Mouse (Mus musculus): ENCODE results near the gene Flt1. TPM values are rescaled to one million over a fixed set of nuclear protein-coding genes. Genes with fewer than 3 reads are reported as not detected.
"Not testable (repeated sequence)": the region's sequence is repeated elsewhere in the genome, so short reads cannot be mapped to it uniquely, and the experiment has no call there.

Flt1 gene
- polyA plus RNA-seq, 1 experiment from 2014 or later, result 11.5 TPM

GRCm38 (mm10) chr5:147626944-147627343 is 98.9 kb downstream of the Flt1 start:
- H3K36me3 ChIP-seq (ENCODE audit: control insufficient read depth, insufficient read depth, low read length), result no peaks in the 10 kb centered on the region
- H3K4me3 ChIP-seq (ENCODE audit: low read depth, low read length), result no peak overlapping the region
- no peak overlapping the region for H3K27ac ChIP-seq (ENCODE audit: low read length)
- WGBS, result 62% methylated on average over 2 of the region's 2 CpGs
- H3K4me2 ChIP-seq (replicated peaks; ENCODE audit: low read depth, low read length), result no peak overlapping the region
- no peak overlapping the region for H3K9ac ChIP-seq (replicated peaks; ENCODE audit: low read depth, low read length)
- no peaks in the 10 kb centered on the region for H3K27me3 ChIP-seq (ENCODE audit: control insufficient read depth, insufficient read depth, low read length)
- no peaks in the 10 kb centered on the region for H3K4me1 ChIP-seq (ENCODE audit: control insufficient read depth, insufficient read depth, low read length)
- H3K9me3 ChIP-seq (ENCODE audit: control insufficient read depth, low read depth, low read length), result no peaks in the 10 kb centered on the region
- no peak for ATAC-seq (ENCODE audit: insufficient number of reproducible peaks, insufficient read depth, low FRiP score, low read depth)

GRCm38 (mm10) chr5:147623747-147624146 is 102.1 kb downstream of the Flt1 start:
- peak; percentile 61; the same call in 1 of the 2 replicates for ATAC-seq (ENCODE audit: insufficient number of reproducible peaks, insufficient read depth, low FRiP score, low read depth)
- no peak overlapping the region for H3K4me2 ChIP-seq (replicated peaks; ENCODE audit: low read depth, low read length)

GRCm38 (mm10) chr5:147620178-147620577 is 105.6 kb downstream of the Flt1 start:
- H3K27ac ChIP-seq (ENCODE audit: low read length), result no peak overlapping the region

More at GRCm38 (mm10) chr5:147623747-147624146, 102.1 kb downstream of the Flt1 start:
- H3K27me3 ChIP-seq (ENCODE audit: control insufficient read depth, insufficient read depth, low read length), result no peaks in the 10 kb centered on the region
- H3K4me1 ChIP-seq (ENCODE audit: control insufficient read depth, insufficient read depth, low read length), result no peaks in the 10 kb centered on the region
- H3K9me3 ChIP-seq (ENCODE audit: control insufficient read depth, low read depth, low read length), result no peaks in the 10 kb centered on the region
- no peaks in the 10 kb centered on the region for H3K36me3 ChIP-seq (ENCODE audit: control insufficient read depth, insufficient read depth, low read length)
- H3K4me3 ChIP-seq (ENCODE audit: low read depth, low read length), result no peak overlapping the region
- WGBS, result 50% methylated on average over 10 of the region's 10 CpGs
- no peak overlapping the region for H3K9ac ChIP-seq (replicated peaks; ENCODE audit: low read depth, low read length)
- no peak overlapping the region for H3K27ac ChIP-seq (ENCODE audit: low read length)

GRCm38 (mm10) chr5:147618243-147618642 is 107.6 kb downstream of the Flt1 start:
- Histone ChIP-seq H3K27me3 (ENCODE audit: control insufficient read depth, insufficient read depth, low read length) (no peaks in the 10 kb centered on the region), H3K9me3 (ENCODE audit: control insufficient read depth, low read depth, low read length) (no peaks in the 10 kb centered on the region), H3K4me1 (ENCODE audit: control insufficient read depth, insufficient read depth, low read length) (no peaks in the 10 kb centered on the region), H3K4me2 (replicated peaks; ENCODE audit: low read depth, low read length) (no peak overlapping the region), H3K4me3 (ENCODE audit: low read depth, low read length) (no peak overlapping the region), H3K36me3 (ENCODE audit: control insufficient read depth, insufficient read depth, low read length) (no peaks in the 10 kb centered on the region), H3K9ac (replicated peaks; ENCODE audit: low read depth, low read length) (no peak overlapping the region), H3K27ac (ENCODE audit: low read length) (no peak overlapping the region)
- WGBS, result 79% methylated on average over 10 of the region's 10 CpGs
- ATAC-seq (ENCODE audit: insufficient number of reproducible peaks, insufficient read depth, low FRiP score, low read depth), result no peak

More at GRCm38 (mm10) chr5:147620178-147620577, 105.6 kb downstream of the Flt1 start:
- no peak overlapping the region for H3K4me3 ChIP-seq (ENCODE audit: low read depth, low read length)
- H3K36me3 ChIP-seq (ENCODE audit: control insufficient read depth, insufficient read depth, low read length), result no peaks in the 10 kb centered on the region
- no peaks in the 10 kb centered on the region for H3K9me3 ChIP-seq (ENCODE audit: control insufficient read depth, low read depth, low read length)
- no peak overlapping the region for H3K9ac ChIP-seq (replicated peaks; ENCODE audit: low read depth, low read length)
- ATAC-seq (ENCODE audit: insufficient number of reproducible peaks, insufficient read depth, low FRiP score, low read depth), result no peak
- H3K4me2 ChIP-seq (replicated peaks; ENCODE audit: low read depth, low read length), result no peak overlapping the region
- H3K27me3 ChIP-seq (ENCODE audit: control insufficient read depth, insufficient read depth, low read length), result no peaks in the 10 kb centered on the region
- WGBS, result 4% methylated on average over 2 of the region's 2 CpGs
- H3K4me1 ChIP-seq (ENCODE audit: control insufficient read depth, insufficient read depth, low read length), result no peaks in the 10 kb centered on the region

- H3K4me1 ChIP-seq (ENCODE audit: control insufficient read depth, insufficient read depth, low read length), result no peaks in the 10 kb centered on the region
- 63% methylated on average over 3 of the region's 3 CpGs for WGBS
- no peak overlapping the region for H3K4me3 ChIP-seq (ENCODE audit: low read depth, low read length)
- no peak overlapping the region for H3K9ac ChIP-seq (replicated peaks; ENCODE audit: low read depth, low read length)
- H3K36me3 ChIP-seq (ENCODE audit: control insufficient read depth, insufficient read depth, low read length), result no peaks in the 10 kb centered on the region
- ATAC-seq (ENCODE audit: insufficient number of reproducible peaks, insufficient read depth, low FRiP score, low read depth), result no peak
- H3K4me2 ChIP-seq (replicated peaks; ENCODE audit: low read depth, low read length), result no peak overlapping the region
- no peaks in the 10 kb centered on the region for H3K9me3 ChIP-seq (ENCODE audit: control insufficient read depth, low read depth, low read length)
- H3K27ac ChIP-seq (ENCODE audit: low read length), result no peak overlapping the region
- no peaks in the 10 kb centered on the region for H3K27me3 ChIP-seq (ENCODE audit: control insufficient read depth, insufficient read depth, low read length)
Observed at GRCm38 (mm10) chr5:147616450-147616849, 109.4 kb downstream of the Flt1 start.

- no peak overlapping the region for H3K4me2 ChIP-seq (replicated peaks; ENCODE audit: low read depth, low read length)
Observed at GRCm38 (mm10) chr5:147614659-147615058, 111.2 kb downstream of the Flt1 start.

GRCm38 (mm10) chr5:147611348-147611747 is 114.5 kb downstream of the Flt1 start:
- not testable (repeated sequence) for H3K4me2 ChIP-seq (replicated peaks; ENCODE audit: low read depth, low read length); H3K4me3 ChIP-seq (ENCODE audit: low read depth, low read length); H3K9me3 ChIP-seq (ENCODE audit: control insufficient read depth, low read depth, low read length); H3K4me1 ChIP-seq (ENCODE audit: control insufficient read depth, insufficient read depth, low read length); H3K27me3 ChIP-seq (ENCODE audit: control insufficient read depth, insufficient read depth, low read length); ATAC-seq (ENCODE audit: insufficient number of reproducible peaks, insufficient read depth, low FRiP score, low read depth); H3K27ac ChIP-seq (ENCODE audit: low read length); H3K9ac ChIP-seq (replicated peaks; ENCODE audit: low read depth, low read length); H3K36me3 ChIP-seq (ENCODE audit: control insufficient read depth, insufficient read depth, low read length)
- 85% methylated on average over 3 of the region's 3 CpGs for whole genome bisulfite sequencing

More at GRCm38 (mm10) chr5:147614659-147615058, 111.2 kb downstream of the Flt1 start:
- no peaks in the 10 kb centered on the region for H3K36me3 ChIP-seq (ENCODE audit: control insufficient read depth, insufficient read depth, low read length)
- H3K4me1 ChIP-seq (ENCODE audit: control insufficient read depth, insufficient read depth, low read length), result no peaks in the 10 kb centered on the region
- no peak overlapping the region for H3K27ac ChIP-seq (ENCODE audit: low read length)
- no peak for ATAC-seq (ENCODE audit: insufficient number of reproducible peaks, insufficient read depth, low FRiP score, low read depth)
- H3K9me3 ChIP-seq (ENCODE audit: control insufficient read depth, low read depth, low read length), result no peaks in the 10 kb centered on the region
- 84% methylated on average over 6 of the region's 6 CpGs for WGBS
- no peak overlapping the region for H3K9ac ChIP-seq (replicated peaks; ENCODE audit: low read depth, low read length)
- no peaks in the 10 kb centered on the region for H3K27me3 ChIP-seq (ENCODE audit: control insufficient read depth, insufficient read depth, low read length)
- no peak overlapping the region for H3K4me3 ChIP-seq (ENCODE audit: low read depth, low read length)

GRCm38 (mm10) chr5:147607256-147607975 is 118.4 kb downstream of the Flt1 start:
- H3K4me3 ChIP-seq (ENCODE audit: low read depth, low read length), result no peak overlapping the region
- no peaks in the 10 kb centered on the region for H3K27me3 ChIP-seq (ENCODE audit: control insufficient read depth, insufficient read depth, low read length)
- 76% methylated on average over 13 of the region's 13 CpGs for WGBS
- no peaks in the 10 kb centered on the region for H3K36me3 ChIP-seq (ENCODE audit: control insufficient read depth, insufficient read depth, low read length)
- no peak overlapping the region for H3K9ac ChIP-seq (replicated peaks; ENCODE audit: low read depth, low read length)
- H3K27ac ChIP-seq (ENCODE audit: low read length), result no peak overlapping the region
- H3K4me1 ChIP-seq (ENCODE audit: control insufficient read depth, insufficient read depth, low read length), result no peaks in the 10 kb centered on the region
- no peaks in the 10 kb centered on the region for H3K9me3 ChIP-seq (ENCODE audit: control insufficient read depth, low read depth, low read length)
- H3K4me2 ChIP-seq (replicated peaks; ENCODE audit: low read depth, low read length), result no peak overlapping the region
- no peak for ATAC-seq (ENCODE audit: insufficient number of reproducible peaks, insufficient read depth, low FRiP score, low read depth)

GRCm38 (mm10) chr5:147606751-147607150 is 119.1 kb downstream of the Flt1 start:
- H3K4me2 ChIP-seq (replicated peaks; ENCODE audit: low read depth, low read length), result no peak overlapping the region
- ATAC-seq (ENCODE audit: insufficient number of reproducible peaks, insufficient read depth, low FRiP score, low read depth), result no peak
- 77% methylated on average over 13 of the region's 13 CpGs for WGBS
- no peak overlapping the region for H3K27ac ChIP-seq (ENCODE audit: low read length)
- H3K27me3 ChIP-seq (ENCODE audit: control insufficient read depth, insufficient read depth, low read length), result no peaks in the 10 kb centered on the region
- no peaks in the 10 kb centered on the region for H3K36me3 ChIP-seq (ENCODE audit: control insufficient read depth, insufficient read depth, low read length)
- no peak overlapping the region for H3K9ac ChIP-seq (replicated peaks; ENCODE audit: low read depth, low read length)
- H3K9me3 ChIP-seq (ENCODE audit: control insufficient read depth, low read depth, low read length), result no peaks in the 10 kb centered on the region
- H3K4me3 ChIP-seq (ENCODE audit: low read depth, low read length), result no peak overlapping the region
- H3K4me1 ChIP-seq (ENCODE audit: control insufficient read depth, insufficient read depth, low read length), result no peaks in the 10 kb centered on the region
